Mouse (Mus musculus) cerebellum, adult 2 months (tissue): ENCODE measurements at regions not wholly inside any gene's neighbourhood (a gene's known extent, or its start where the extent isn't known, plus 50 kb on each side); places are given as distances from the start of the nearest gene placed in this dataset.

Experiments used
- CTCF ChIP-seq: fragments of 200-500 bp; IDR thresholded peaks from 2 replicates; pipeline ENCODE4 v1.5.1; 2011; ENCODE audit warnings: low read depth, mild to moderate bottlenecking, control low read depth, low read length, moderate library complexity, borderline replicate concordance; ENCODE audit not compliant: insufficient read depth
- POLR2A ChIP-seq: fragments of 200-500 bp; IDR thresholded peaks from 2 replicates; pipeline ENCODE4 v1.6.1; 2011; ENCODE audit warnings: low read length, control low read depth, borderline replicate concordance; ENCODE audit not compliant: insufficient read depth

DNA sequence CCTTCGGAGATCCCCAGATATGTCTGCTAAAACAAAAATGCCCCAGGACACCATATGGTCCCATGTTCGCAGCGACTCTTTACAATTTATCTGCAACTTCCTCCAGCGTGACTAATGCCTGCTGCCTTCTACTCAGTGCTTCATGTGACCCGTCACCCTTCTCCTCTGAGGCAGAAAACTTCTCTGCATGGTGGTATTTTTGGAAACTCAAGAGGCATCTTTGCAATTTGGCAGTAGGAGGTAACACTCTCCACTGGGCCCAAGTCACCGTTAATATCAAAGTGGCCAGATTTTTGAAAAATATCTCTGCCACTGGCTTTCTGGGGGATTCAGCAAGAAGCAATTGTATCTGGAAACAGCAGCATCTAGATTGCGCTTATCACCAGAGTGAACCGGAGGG is 69.1 kb upstream of the Sod3 start:
- TF ChIP-seq POLR2A = no peak
- TF ChIP-seq CTCF = no peak
